Mouse (Mus musculus): ENCODE data around the gene Rasgef1b. TPM values are rescaled to one million over a fixed set of nuclear protein-coding genes. Genes with fewer than 3 reads are reported as not detected.

Rasgef1b gene
- polyA plus RNA-seq, 1 experiment from 2014 or later, result 7.3 TPM

DNA sequence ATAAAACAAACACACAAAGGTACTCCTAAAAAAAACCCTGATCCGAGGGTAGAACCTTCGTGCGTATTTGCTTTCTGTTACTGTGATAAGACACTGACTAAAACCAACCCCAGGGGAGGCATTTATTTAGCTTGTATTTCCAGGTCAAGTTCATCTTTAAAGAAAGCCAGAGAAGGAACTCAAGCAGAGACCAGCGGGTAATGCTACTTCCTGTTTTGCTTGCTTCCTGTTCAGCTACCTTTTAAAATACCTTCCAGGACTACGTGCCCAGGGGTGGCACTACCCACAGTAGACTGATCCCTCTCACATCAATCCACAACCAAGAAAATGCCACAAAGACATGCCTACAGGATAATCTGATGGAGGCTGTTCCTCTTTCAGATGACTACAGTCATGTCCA is 212.7 kb downstream of the Rasgef1b start:
- no peaks in the 10 kb centered on the region for H3K36me3 ChIP-seq (ENCODE audit: control insufficient read depth, insufficient read depth, low read length)
- H3K9me3 ChIP-seq (ENCODE audit: control insufficient read depth, low read length), result no peaks in the 10 kb centered on the region
- ATAC-seq, result no peak

DNA sequence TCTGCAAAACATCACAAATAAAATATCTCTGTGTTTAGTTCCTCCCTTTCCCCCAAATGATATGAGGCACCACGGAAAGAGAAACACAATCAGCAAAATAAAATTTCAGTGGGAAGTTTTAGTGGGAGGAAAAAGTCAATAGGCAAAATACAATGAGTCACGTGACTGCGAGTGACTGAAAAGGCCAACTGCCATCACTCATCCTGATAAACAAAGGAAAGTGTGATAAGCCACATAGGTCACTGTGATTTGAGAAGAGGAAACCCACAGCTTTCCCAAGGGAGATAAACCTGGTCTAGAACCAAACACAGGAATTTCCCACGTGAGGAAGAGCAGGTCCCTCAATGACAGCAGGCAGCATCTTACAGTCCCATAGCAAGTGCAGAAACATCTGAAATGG is 213.1 kb downstream of the Rasgef1b start:
- H3K9ac ChIP-seq (ENCODE audit: low read depth, low read length), result no peak overlapping the region
- H3K4me2 ChIP-seq (ENCODE audit: low read depth, low read length), result no peak overlapping the region
- no peak for ATAC-seq
- WGBS, result 57% methylated on average over 4 of the region's 4 CpGs
- no peak overlapping the region for H3K27ac ChIP-seq (ENCODE audit: low read length)
- H3K9me3 ChIP-seq (ENCODE audit: control insufficient read depth, low read length), result no peaks in the 10 kb centered on the region
- no peaks in the 10 kb centered on the region for H3K27me3 ChIP-seq (replicated peaks; ENCODE audit: control insufficient read depth, insufficient read depth, low read length)
- no peaks in the 10 kb centered on the region for H3K4me1 ChIP-seq (ENCODE audit: control insufficient read depth, insufficient read depth, low read length)
- no peaks in the 10 kb centered on the region for H3K36me3 ChIP-seq (ENCODE audit: control insufficient read depth, insufficient read depth, low read length)
- H3K4me3 ChIP-seq (ENCODE audit: low read length), result no peak overlapping the region

More for the DNA sequence above, 212.7 kb downstream of the Rasgef1b start:
- H3K9ac ChIP-seq (ENCODE audit: low read depth, low read length), result no peak overlapping the region
- no peak overlapping the region for H3K4me2 ChIP-seq (ENCODE audit: low read depth, low read length)
- no peaks in the 10 kb centered on the region for H3K27me3 ChIP-seq (replicated peaks; ENCODE audit: control insufficient read depth, insufficient read depth, low read length)
- H3K4me1 ChIP-seq (ENCODE audit: control insufficient read depth, insufficient read depth, low read length), result no peaks in the 10 kb centered on the region
- no peak overlapping the region for H3K4me3 ChIP-seq (ENCODE audit: low read length)
- no peak overlapping the region for H3K27ac ChIP-seq (ENCODE audit: low read length)
- WGBS, result 71% methylated on average over 5 of the region's 5 CpGs

DNA sequence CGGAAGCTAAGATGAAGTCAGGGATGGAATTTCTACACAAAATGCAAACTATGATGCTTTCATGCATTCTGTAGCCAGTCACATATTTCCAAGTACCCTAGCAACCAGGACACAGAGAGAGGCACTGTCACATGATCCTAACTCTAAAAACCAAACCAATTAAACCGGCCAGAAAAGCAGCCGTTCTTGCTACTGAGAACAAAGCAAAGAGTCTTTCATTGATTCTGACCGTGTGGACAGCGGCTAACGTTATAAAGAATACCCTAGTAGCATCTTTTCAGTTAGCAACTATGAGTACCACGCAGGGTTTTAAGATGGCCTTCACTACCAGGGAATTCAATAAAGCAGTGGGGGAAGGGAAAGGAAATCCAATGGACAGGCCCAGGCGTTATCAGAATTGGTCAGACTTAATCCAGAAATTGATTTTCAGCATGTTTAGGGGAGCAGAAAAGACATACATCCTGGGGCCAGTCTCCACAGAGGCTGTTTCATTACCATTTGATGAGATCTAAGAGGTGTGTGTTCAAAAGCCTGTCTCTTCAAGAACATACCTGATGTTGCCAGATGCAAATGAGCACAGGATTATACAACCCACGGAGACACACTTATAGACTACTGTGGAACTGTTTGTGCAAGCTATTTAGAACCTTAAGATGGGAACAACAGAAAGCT is 215.5 kb downstream of the Rasgef1b start:
- 70% methylated on average over 9 of the region's 9 CpGs for WGBS

DNA sequence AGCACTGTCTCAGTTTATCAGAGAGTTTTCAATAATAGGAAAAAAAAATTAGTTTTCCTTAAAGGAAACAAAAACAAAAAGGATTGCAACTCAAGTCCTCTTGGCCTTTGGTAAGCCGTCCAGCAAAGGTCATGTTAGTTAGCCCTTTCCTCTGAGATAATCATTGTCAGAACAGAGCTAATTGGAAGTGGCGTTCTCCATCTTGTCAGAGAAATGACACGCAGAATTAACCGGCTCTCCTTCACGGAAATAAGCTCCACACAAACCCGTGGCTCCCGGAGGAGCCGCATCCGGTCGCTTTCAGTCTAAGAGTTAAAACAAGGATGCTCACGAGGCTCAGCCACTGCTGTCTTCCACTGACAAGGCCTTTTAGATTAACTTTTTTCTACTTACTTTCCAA is 217.8 kb downstream of the Rasgef1b start:
- H3K4me3 ChIP-seq (ENCODE audit: low read length), result no peak overlapping the region
- H3K27ac ChIP-seq (ENCODE audit: low read length), result no peak overlapping the region
- ATAC-seq, result no peak

More for the DNA sequence above, 215.5 kb downstream of the Rasgef1b start:
- no peak overlapping the region for H3K4me2 ChIP-seq (ENCODE audit: low read depth, low read length)
- no peak for ATAC-seq
- H3K27me3 ChIP-seq (replicated peaks; ENCODE audit: control insufficient read depth, insufficient read depth, low read length), result no peaks in the 10 kb centered on the region
- no peak overlapping the region for H3K9ac ChIP-seq (ENCODE audit: low read depth, low read length)
- H3K4me3 ChIP-seq (ENCODE audit: low read length), result no peak overlapping the region
- no peaks in the 10 kb centered on the region for H3K9me3 ChIP-seq (ENCODE audit: control insufficient read depth, low read length)
- no peak overlapping the region for H3K27ac ChIP-seq (ENCODE audit: low read length)
- H3K36me3 ChIP-seq (ENCODE audit: control insufficient read depth, insufficient read depth, low read length), result no peaks in the 10 kb centered on the region
- no peaks in the 10 kb centered on the region for H3K4me1 ChIP-seq (ENCODE audit: control insufficient read depth, insufficient read depth, low read length)

DNA sequence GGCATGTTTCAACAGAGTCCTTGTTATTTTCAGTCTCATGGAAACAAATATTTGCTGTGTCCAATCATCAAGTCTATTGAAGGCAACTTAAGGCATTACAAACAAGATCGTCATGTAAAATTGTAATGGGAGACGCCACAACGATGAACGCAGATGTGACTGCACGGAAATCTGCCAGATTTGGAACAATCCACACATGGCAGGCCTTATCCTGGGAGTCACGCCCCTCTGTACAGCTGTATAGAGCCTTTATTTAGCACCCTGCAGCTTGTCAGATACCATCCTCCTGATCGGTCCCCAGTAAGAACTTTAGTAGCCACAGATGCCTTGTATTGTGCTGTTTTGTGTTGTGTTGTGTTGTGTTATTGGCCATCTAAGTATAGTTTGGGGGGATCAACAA is 222.8 kb downstream of the Rasgef1b start:
- 86% methylated on average over 7 of the region's 7 CpGs for WGBS
- no peak overlapping the region for H3K9ac ChIP-seq (ENCODE audit: low read depth, low read length)

More for the DNA sequence above, 217.8 kb downstream of the Rasgef1b start:
- no peaks in the 10 kb centered on the region for H3K27me3 ChIP-seq (replicated peaks; ENCODE audit: control insufficient read depth, insufficient read depth, low read length)
- no peaks in the 10 kb centered on the region for H3K36me3 ChIP-seq (ENCODE audit: control insufficient read depth, insufficient read depth, low read length)
- H3K9me3 ChIP-seq (ENCODE audit: control insufficient read depth, low read length), result no peaks in the 10 kb centered on the region
- no peaks in the 10 kb centered on the region for H3K4me1 ChIP-seq (ENCODE audit: control insufficient read depth, insufficient read depth, low read length)
- H3K4me2 ChIP-seq (ENCODE audit: low read depth, low read length), result no peak overlapping the region
- 73% methylated on average over 11 of the region's 11 CpGs for WGBS
- no peak overlapping the region for H3K9ac ChIP-seq (ENCODE audit: low read depth, low read length)

DNA sequence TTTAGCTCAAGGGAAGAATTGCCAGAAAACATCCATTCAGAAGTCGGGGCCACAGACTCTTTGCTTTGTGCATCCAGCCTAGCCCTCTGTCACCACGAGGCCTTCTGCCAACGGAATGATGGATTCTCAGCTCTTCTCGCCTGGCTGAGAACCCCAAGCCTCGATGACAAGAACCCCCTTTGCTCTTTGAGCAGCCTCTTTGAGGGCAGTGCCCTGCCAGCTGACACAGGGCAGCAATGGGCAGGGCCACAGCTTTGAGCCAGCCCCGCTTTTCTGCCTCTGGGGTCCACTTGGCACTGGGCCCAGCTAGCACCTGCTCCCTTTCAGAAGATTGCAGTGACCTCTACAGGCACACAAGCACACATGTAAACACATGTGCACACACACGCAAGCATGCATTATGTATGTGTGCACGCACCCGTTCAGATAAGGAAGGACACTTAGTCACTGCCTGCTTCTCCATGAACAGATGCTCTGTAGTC is 224.5 kb downstream of the Rasgef1b start:
- Histone ChIP-seq H3K27ac (ENCODE audit: low read length) (no peak overlapping the region), H3K36me3 (ENCODE audit: control insufficient read depth, insufficient read depth, low read length) (no peaks in the 10 kb centered on the region), H3K4me3 (ENCODE audit: low read length) (no peak overlapping the region), H3K9ac (ENCODE audit: low read depth, low read length) (no peak overlapping the region), H3K4me2 (ENCODE audit: low read depth, low read length) (no peak overlapping the region), H3K9me3 (ENCODE audit: control insufficient read depth, low read length) (no peaks in the 10 kb centered on the region), H3K27me3 (replicated peaks; ENCODE audit: control insufficient read depth, insufficient read depth, low read length) (no peaks in the 10 kb centered on the region), H3K4me1 (ENCODE audit: control insufficient read depth, insufficient read depth, low read length) (0 out of 2 replicates have a peak, but pooled peaks cover 2% of the 10 kb centered on the region)
- WGBS, result 66% methylated on average over 9 of the region's 9 CpGs
- ATAC-seq, result no peak

More for the DNA sequence above, 222.8 kb downstream of the Rasgef1b start:
- Histone ChIP-seq H3K27me3 (replicated peaks; ENCODE audit: control insufficient read depth, insufficient read depth, low read length) (no peaks in the 10 kb centered on the region), H3K27ac (ENCODE audit: low read length) (no peak overlapping the region), H3K36me3 (ENCODE audit: control insufficient read depth, insufficient read depth, low read length) (no peaks in the 10 kb centered on the region), H3K4me3 (ENCODE audit: low read length) (no peak overlapping the region), H3K4me1 (ENCODE audit: control insufficient read depth, insufficient read depth, low read length) (0 out of 2 replicates have a peak, but pooled peaks cover 2% of the 10 kb centered on the region), H3K4me2 (ENCODE audit: low read depth, low read length) (no peak overlapping the region), H3K9me3 (ENCODE audit: control insufficient read depth, low read length) (no peaks in the 10 kb centered on the region)
- ATAC-seq, result no peak

DNA sequence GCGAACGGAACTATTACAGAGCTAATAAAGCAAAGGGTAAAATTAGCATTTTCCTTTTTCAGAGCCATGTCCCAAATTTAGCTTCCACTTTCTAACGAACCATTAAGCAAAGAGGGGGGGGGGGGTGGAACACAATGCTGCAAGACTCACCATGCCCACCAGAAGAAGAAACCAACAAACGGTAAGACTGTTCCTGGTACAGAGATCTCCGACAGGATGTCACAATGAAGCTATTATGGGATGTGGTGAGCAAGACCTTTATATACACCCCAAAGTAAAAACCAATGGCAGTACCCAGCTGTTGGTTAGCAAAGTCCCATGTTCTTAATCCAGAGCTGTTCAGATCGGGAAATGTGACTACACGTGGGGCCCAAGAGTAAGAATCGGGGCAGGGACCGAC is 226.2 kb downstream of the Rasgef1b start:
- no peak for ATAC-seq
- 86% methylated on average over 9 of the region's 9 CpGs for WGBS
- Histone ChIP-seq H3K4me1 (ENCODE audit: control insufficient read depth, insufficient read depth, low read length) (0 out of 2 replicates have a peak, but pooled peaks cover 2% of the 10 kb centered on the region), H3K27me3 (replicated peaks; ENCODE audit: control insufficient read depth, insufficient read depth, low read length) (no peaks in the 10 kb centered on the region), H3K4me3 (ENCODE audit: low read length) (no peak overlapping the region), H3K4me2 (ENCODE audit: low read depth, low read length) (no peak overlapping the region), H3K36me3 (ENCODE audit: control insufficient read depth, insufficient read depth, low read length) (no peaks in the 10 kb centered on the region), H3K9ac (ENCODE audit: low read depth, low read length) (no peak overlapping the region), H3K9me3 (ENCODE audit: control insufficient read depth, low read length) (no peaks in the 10 kb centered on the region), H3K27ac (ENCODE audit: low read length) (no peak overlapping the region)

DNA sequence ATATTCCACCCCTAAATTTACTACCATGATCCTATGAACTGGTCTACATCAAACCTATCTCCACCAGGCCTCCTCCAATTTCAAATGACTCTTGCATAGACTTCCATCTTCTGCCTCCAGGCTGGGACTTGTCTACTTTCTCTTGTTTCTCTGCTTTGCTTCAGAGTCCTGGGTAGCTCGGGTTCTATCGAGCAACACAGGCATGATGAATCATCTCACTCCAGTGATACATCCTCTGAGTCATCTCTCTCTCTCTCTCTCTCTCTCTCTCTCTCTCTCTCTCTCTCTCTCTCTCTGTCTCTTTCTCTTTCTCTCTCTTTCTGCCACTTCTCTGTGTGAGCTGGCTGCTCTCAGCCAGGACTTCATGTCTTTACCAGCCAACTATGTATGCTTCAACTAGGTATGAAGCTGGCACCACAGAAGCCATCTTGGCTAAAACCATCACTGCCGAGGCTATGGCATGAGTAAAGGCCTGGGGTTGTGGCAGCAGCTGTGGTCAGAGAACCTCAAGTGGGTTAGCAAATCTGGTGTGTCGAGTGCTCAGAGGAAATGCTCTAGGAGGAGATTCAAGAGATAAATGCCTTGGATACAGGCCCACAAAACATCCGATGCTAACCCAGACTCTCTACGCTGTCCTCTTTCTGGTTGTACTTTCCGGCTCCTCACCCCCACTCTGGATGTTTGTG is 229.3 kb downstream of the Rasgef1b start:
- Histone ChIP-seq H3K36me3 (ENCODE audit: control insufficient read depth, insufficient read depth, low read length) (no peaks in the 10 kb centered on the region), H3K27me3 (replicated peaks; ENCODE audit: control insufficient read depth, insufficient read depth, low read length) (no peaks in the 10 kb centered on the region), H3K9ac (ENCODE audit: low read depth, low read length) (no peak overlapping the region), H3K4me2 (ENCODE audit: low read depth, low read length) (no peak overlapping the region), H3K27ac (ENCODE audit: low read length) (no peak overlapping the region), H3K4me3 (ENCODE audit: low read length) (no peak overlapping the region), H3K4me1 (ENCODE audit: control insufficient read depth, insufficient read depth, low read length) (peaks cover 5% of the 10 kb centered on the region; the same call in 1 of the 2 replicates), H3K9me3 (ENCODE audit: control insufficient read depth, low read length) (no peaks in the 10 kb centered on the region)
- 64% methylated on average over 7 of the region's 7 CpGs for WGBS
- no peak for ATAC-seq

DNA sequence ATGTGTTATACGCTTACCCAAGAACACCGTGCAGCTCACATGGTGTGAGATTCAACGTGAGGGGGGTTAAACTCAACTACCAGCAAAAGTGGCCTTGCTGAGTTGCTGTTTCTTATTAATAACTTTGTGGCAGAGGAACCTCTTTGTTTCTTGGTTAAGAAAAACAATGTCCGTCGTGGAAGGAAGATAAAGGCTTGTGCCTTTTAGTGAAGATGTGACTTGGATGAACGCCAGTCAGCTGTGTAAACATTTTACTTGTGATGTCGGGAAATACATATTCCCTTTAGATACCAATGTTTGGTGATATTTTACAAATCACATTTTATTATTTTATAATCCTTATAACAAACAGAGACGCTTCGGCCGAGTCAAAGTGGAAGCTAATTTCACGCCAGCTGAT is 231.0 kb downstream of the Rasgef1b start:
- H3K27me3 ChIP-seq (replicated peaks; ENCODE audit: control insufficient read depth, insufficient read depth, low read length), result no peaks in the 10 kb centered on the region
- no peak overlapping the region for H3K9ac ChIP-seq (ENCODE audit: low read depth, low read length)
- H3K4me1 ChIP-seq (ENCODE audit: control insufficient read depth, insufficient read depth, low read length), result peaks cover 3% of the 10 kb centered on the region; the same call in 1 of the 2 replicates
- H3K4me2 ChIP-seq (ENCODE audit: low read depth, low read length), result no peak overlapping the region
- no peak for ATAC-seq
- H3K9me3 ChIP-seq (ENCODE audit: control insufficient read depth, low read length), result no peaks in the 10 kb centered on the region
- H3K4me3 ChIP-seq (ENCODE audit: low read length), result no peak overlapping the region
- 30% methylated on average over 11 of the region's 11 CpGs for WGBS
- no peak overlapping the region for H3K27ac ChIP-seq (ENCODE audit: low read length)
- H3K36me3 ChIP-seq (ENCODE audit: control insufficient read depth, insufficient read depth, low read length), result no peaks in the 10 kb centered on the region
